Mouse (Mus musculus) midbrain, embryonic 13.5 days (tissue): ENCODE measurements around the gene Pld6. TPM values are rescaled to one million over a fixed set of nuclear protein-coding genes. Genes with fewer than 3 reads are reported as not detected.

Experiments
- ATAC-seq: fragments of 200-750 bp; cut with Nextera tagmentation; 2 replicates; pipeline ENCODE4 v1.8.0; 2017; ENCODE audit warnings: mild to moderate bottlenecking, moderate TSS enrichment, moderate library complexity
- H3K27ac ChIP-seq: fragments of 300-500 bp; sonication (generic); 2 replicates; pipeline ENCODE4 v1.5.1; 2015; ENCODE audit warnings: inconsistent platforms, mild to moderate bottlenecking, moderate library complexity
- H3K27me3 ChIP-seq: fragments of 300-500 bp; sonication (generic); 2 replicates; pipeline ENCODE4 v1.6.1; 2015; ENCODE audit warnings: mild to moderate bottlenecking, inconsistent platforms
- H3K36me3 ChIP-seq: fragments of 300-500 bp; sonication (generic); 2 replicates; pipeline ENCODE4 v1.6.1; 2015; ENCODE audit warnings: mild to moderate bottlenecking, inconsistent platforms
- H3K4me1 ChIP-seq: fragments of 300-500 bp; sonication (generic); replicated peaks from 2 replicates; pipeline ENCODE4 v1.6.1; 2015; ENCODE audit warnings: inconsistent platforms
- H3K4me2 ChIP-seq: fragments of 300-500 bp; sonication (generic); replicated peaks from 2 replicates; pipeline ENCODE4 v1.6.1; 2015; ENCODE audit warnings: moderate library complexity, mild to moderate bottlenecking, inconsistent platforms
- H3K4me3 ChIP-seq: fragments of 300-500 bp; sonication (generic); replicated peaks from 2 replicates; pipeline ENCODE4 v1.5.1; 2015; ENCODE audit warnings: mild to moderate bottlenecking, inconsistent platforms
- H3K9ac ChIP-seq: fragments of 300-500 bp; sonication (generic); replicated peaks from 2 replicates; pipeline ENCODE4 v1.6.1; 2015; ENCODE audit warnings: mild to moderate bottlenecking, inconsistent platforms
- H3K9me3 ChIP-seq: fragments of 300-500 bp; sonication (generic); 2 replicates; pipeline ENCODE4 v1.6.1; 2016; ENCODE audit warnings: mild to moderate bottlenecking, inconsistent platforms
- WGBS: fragments of 180-500 bp; shearing (Covaris S2); methylation state at CpG from one replicate; pipeline ENCODE4 v1.1.7; 2015; 5-methylcytosine and 5-hydroxymethylcytosine counted together
- polyA plus RNA-seq: library from polyadenylated mRNA; unstranded; fragments of >200 nt; fragmentation: Nextera tagmentation; extraction: Ambion mirVana; gene quantifications from 2 replicates; pipeline ENCODE4 v1.2.1, GENCODE M21; 2015

Pld6 gene
- polyA plus RNA-seq, 1 experiment from 2014 or later, result 2.7 TPM

DNA sequence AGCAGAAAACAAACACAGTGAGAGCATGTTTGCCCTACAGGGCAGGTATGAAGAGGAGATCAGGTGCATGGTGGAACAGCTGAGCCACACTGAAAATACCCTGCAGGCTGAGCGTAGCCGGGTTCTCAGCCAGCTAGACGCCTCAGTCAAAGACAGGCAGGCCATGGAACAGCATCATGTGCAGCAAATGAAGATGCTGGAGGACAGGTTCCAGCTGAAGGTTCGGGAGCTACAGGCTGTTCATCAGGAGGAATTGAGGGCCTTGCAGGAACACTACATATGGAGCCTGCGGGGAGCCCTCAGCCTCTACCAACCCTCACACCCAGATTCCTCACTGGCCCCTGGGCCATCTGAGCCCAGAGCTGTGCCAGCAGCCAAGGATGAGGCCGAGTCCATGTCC, 26.6 kb downstream of the Pld6 start:
- no peak overlapping the region for H3K4me3 ChIP-seq
- ATAC-seq, result no peak
- no peak overlapping the region for H3K27ac ChIP-seq
- no peak overlapping the region for H3K4me2 ChIP-seq
- no peaks in the 10 kb centered on the region for H3K27me3 ChIP-seq
- H3K4me1 ChIP-seq, result no peaks in the 10 kb centered on the region
- H3K9ac ChIP-seq, result no peak overlapping the region
- WGBS, result 97% methylated on average over 6 of the region's 6 CpGs
- H3K9me3 ChIP-seq, result no peaks in the 10 kb centered on the region
- H3K36me3 ChIP-seq, result peaks cover 94% of the 10 kb centered on the region

DNA sequence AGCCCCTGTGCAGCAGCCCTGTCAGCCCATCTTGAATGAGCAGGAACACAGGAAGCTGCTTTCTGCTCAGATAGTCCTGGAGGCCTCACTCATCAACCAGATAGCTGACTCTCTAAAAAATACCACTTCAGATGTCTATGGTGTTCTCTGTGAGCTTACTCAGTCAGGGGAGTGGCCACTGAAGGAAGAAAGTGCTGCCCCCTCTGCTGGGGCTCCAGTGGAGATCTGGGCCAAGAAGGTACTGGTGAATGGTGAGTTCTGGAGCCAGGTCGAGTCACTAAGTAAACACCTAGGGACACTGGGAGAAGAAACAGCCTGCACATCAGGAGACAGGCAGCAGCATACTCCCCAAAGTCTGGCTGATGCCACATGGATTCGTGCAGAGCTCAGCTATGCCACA, 27.8 kb downstream of the Pld6 start:
- Histone ChIP-seq H3K4me1 (no peaks in the 10 kb centered on the region), H3K9ac (no peak overlapping the region), H3K4me3 (no peak overlapping the region), H3K9me3 (no peaks in the 10 kb centered on the region), H3K36me3 (peaks cover 94% of the 10 kb centered on the region), H3K27ac (no peak overlapping the region), H3K4me2 (no peak overlapping the region), H3K27me3 (no peaks in the 10 kb centered on the region)
- ATAC-seq, result no peak
- WGBS, result 89% methylated on average over 2 of the region's 2 CpGs

DNA sequence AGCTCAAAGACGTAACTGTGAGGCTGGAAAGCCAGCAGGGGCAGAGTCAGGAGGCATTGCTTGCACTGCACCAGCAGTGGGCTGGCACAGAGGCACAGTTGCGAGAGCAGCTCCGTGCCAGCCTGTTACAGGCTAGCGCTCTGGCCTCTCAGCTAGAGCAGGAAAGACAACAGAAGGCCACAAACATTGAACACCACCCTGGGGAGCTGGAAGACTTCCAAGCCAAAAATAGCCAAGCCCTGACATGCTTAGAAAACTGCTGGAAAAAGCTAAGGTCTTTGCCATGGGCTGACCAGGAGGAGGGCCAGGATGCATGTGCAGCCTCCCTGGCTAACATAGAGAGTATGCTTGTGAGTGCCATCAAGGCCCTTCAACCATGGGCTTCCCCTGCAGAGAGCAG, 28.3 kb downstream of the Pld6 start:
- no peaks in the 10 kb centered on the region for H3K4me1 ChIP-seq
- no peak overlapping the region for H3K4me3 ChIP-seq
- no peaks in the 10 kb centered on the region for H3K27me3 ChIP-seq
- no peak overlapping the region for H3K27ac ChIP-seq
- H3K9ac ChIP-seq, result no peak overlapping the region
- H3K36me3 ChIP-seq, result peaks cover 92% of the 10 kb centered on the region
- H3K9me3 ChIP-seq, result no peaks in the 10 kb centered on the region
- no peak overlapping the region for H3K4me2 ChIP-seq
- ATAC-seq, result no peak
- WGBS, result 78% methylated on average over 4 of the region's 4 CpGs

DNA sequence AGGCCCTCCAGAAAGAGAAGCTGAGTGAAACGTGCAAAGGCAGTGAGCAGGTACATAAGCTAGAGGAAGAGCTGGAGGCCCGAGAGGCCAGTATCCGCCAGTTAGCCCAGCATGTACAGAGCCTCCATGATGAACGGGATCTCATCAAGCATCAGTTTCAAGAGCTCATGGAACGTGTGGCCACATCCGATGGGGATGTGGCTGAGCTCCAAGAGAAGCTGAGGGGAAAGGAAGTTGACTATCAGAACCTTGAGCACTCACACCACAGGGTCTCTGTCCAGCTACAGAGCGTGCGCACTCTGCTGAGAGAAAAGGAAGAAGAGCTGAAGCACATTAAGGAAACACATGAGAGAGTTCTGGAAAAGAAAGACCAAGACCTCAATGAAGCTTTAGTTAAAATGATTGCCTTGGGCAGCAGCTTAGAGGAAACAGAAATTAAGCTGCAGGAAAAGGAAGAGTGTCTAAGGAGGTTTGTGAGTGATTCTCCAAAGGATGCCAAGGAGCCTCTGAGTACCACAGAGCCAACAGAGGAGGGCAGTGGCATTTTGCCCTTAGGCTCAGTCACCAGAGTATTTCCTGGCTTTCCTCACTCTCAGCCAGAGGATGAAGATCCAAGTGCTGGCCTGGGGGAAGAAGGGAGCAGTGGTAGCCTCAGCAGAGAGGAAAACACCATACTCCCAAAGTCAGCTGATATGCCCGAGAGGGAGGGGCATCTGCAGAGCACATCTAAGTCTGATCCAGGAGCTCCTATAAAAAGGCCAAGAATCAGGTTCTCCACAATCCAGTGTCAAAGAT, 29.1 kb downstream of the Pld6 start:
- no peaks in the 10 kb centered on the region for H3K27me3 ChIP-seq
- H3K4me2 ChIP-seq, result no peak overlapping the region
- no peak overlapping the region for H3K4me3 ChIP-seq
- WGBS, result 96% methylated on average over 9 of the region's 9 CpGs
- no peak overlapping the region for H3K9ac ChIP-seq
- no peaks in the 10 kb centered on the region for H3K9me3 ChIP-seq
- ATAC-seq, result no peak
- peaks cover 92% of the 10 kb centered on the region for H3K36me3 ChIP-seq
- H3K4me1 ChIP-seq, result no peaks in the 10 kb centered on the region
- no peak overlapping the region for H3K27ac ChIP-seq

DNA sequence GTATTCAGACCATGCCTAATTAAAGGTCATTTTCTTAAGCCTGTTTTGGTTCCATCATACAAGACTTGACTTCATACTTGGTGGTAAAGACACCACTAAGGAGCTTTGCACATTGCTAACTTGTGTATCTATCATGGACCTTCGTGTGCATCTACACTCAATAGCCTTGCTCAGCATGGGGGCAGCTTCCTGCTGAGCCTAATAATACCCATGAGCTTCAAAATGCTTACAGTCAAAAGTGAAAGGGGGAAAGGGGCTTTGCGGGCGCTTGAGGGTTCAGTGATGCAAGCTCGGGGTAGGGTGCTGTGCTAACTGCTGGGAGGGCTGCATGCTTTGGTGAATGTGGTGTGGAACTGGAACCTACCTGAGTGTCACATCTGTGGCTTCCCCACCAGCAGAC, 31.1 kb downstream of the Pld6 start:
- H3K27me3 ChIP-seq, result no peaks in the 10 kb centered on the region
- H3K9ac ChIP-seq, result no peak overlapping the region
- H3K27ac ChIP-seq, result no peak overlapping the region
- WGBS, result 68% methylated on average over 4 of the region's 4 CpGs
- H3K4me1 ChIP-seq, result no peaks in the 10 kb centered on the region
- no peaks in the 10 kb centered on the region for H3K9me3 ChIP-seq
- H3K36me3 ChIP-seq, result peaks cover 97% of the 10 kb centered on the region
- no peak overlapping the region for H3K4me2 ChIP-seq
- no peak overlapping the region for H3K4me3 ChIP-seq
- ATAC-seq, result no peak

DNA sequence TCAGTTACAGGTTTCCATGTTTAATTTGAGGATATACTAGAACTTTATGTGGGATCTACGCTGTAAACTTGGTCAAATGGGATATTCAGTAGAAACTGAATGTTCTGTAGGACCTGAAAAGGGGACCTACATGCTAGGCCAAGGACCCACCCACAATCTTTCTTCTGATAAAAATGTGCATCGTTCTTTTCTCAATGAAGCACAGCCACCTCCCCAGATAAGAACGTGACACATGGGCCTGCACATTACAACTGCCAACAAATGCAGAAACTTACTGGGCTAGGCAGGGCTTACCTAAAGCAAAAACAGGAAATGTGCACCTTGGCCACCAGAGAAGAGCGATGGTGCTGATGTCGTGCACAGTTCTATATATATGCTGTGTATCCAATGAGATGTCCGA, 32.9 kb downstream of the Pld6 start:
- Histone ChIP-seq H3K27ac (no peak overlapping the region), H3K36me3 (peaks cover 95% of the 10 kb centered on the region), H3K4me2 (no peak overlapping the region), H3K9me3 (no peaks in the 10 kb centered on the region), H3K4me3 (no peak overlapping the region), H3K9ac (no peak overlapping the region), H3K4me1 (no peaks in the 10 kb centered on the region), H3K27me3 (no peaks in the 10 kb centered on the region)
- ATAC-seq, result no peak
- 95% methylated on average over 6 of the region's 6 CpGs for WGBS

DNA sequence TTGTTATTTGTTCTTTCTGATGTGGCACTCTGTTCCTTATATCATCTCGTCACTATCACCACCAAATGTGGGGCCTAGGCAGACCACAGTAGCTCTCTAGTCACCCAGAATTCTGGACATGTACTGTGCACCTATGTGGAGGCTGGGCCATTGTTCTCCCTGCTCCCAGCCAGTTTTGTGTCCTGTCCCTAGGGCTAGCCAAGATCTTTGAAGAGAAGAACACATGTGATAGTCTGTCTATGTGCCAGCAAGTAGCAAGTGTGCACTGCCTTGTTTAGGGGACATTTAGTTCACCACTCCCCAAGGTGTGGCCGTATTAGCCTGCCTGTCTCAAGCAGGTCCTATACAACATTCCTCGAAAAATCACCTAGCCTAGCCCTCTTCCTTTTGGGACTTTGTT, 38.4 kb downstream of the Pld6 start:
- Histone ChIP-seq H3K4me3 (no peak overlapping the region), H3K9ac (no peak overlapping the region), H3K4me1 (no peaks in the 10 kb centered on the region), H3K36me3 (peaks cover 64% of the 10 kb centered on the region), H3K27ac (no peak overlapping the region), H3K27me3 (no peaks in the 10 kb centered on the region), H3K4me2 (no peak overlapping the region), H3K9me3 (no peaks in the 10 kb centered on the region)
- 93% methylated on average over 3 of the region's 3 CpGs for WGBS
- ATAC-seq, result no peak

DNA sequence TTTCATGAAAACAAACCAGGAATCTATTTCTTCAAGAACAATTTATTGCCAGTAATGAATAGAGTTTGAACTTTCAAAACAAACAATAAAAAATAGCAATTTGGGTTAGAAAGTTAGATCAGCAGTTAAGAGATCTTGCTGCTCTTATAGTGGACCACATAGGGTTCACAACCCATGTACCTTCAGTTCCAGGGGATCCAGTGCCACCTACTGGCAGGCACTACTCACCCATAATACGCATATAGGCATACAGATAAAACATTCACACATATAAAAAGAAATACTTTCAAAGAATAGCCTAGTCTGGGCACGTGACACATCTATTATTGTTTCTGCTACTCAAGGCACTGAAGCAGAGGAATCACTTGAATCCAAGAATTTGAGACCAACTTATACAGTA, 40.8 kb downstream of the Pld6 start:
- no peaks in the 10 kb centered on the region for H3K27me3 ChIP-seq
- no peak overlapping the region for H3K4me2 ChIP-seq
- WGBS, result 88% methylated on average over 2 of the region's 2 CpGs
- ATAC-seq, result no peak
- H3K4me3 ChIP-seq, result no peak overlapping the region
- H3K9ac ChIP-seq, result no peak overlapping the region
- no peaks in the 10 kb centered on the region for H3K4me1 ChIP-seq
- H3K9me3 ChIP-seq, result no peaks in the 10 kb centered on the region
- H3K36me3 ChIP-seq, result peaks cover 65% of the 10 kb centered on the region
- no peak overlapping the region for H3K27ac ChIP-seq

DNA sequence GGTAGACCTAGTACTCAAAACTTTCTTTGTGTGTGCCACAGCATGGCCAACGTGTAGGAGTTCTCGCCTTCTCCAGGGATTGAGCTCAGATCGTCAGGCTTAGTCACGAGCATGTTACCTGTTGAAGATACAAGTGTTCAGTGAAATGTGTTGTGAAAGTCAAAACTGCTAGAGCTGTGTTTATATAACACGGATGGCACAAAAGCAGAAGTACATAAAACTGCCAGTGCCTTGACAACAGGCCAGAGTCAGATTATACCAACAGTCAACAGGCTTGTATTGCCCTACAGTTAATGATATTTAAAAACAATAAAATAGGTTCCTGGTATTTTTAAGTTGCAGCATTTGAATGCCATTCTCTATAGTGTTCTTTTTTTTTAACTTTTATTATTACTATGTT, 41.6 kb downstream of the Pld6 start:
- Histone ChIP-seq H3K4me2 (no peak overlapping the region), H3K4me1 (no peaks in the 10 kb centered on the region), H3K27ac (no peak overlapping the region), H3K9me3 (no peaks in the 10 kb centered on the region), H3K4me3 (no peak overlapping the region), H3K9ac (no peak overlapping the region), H3K27me3 (no peaks in the 10 kb centered on the region), H3K36me3 (peaks cover 65% of the 10 kb centered on the region)
- ATAC-seq, result no peak
- WGBS, result 94% methylated on average over 5 of the region's 5 CpGs

DNA sequence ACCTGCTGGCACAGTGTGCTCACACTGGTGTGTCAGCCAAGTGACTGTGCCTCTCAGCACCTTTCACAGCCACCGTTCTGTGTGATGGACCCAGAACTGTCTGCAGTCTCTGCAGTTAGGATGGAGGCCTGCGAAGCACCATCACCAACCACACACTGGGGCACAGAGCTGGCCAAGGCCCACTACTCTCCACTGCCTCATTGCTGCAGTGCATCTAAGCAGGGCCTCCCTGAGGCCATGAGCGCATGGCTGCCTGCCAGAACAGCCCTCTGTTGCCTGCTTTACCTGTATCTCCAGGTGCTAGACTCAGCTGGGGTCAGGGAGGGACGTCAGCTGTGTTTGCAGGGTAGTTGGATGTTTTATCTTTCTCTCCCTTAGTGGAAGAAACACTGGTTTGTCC, 43.1 kb downstream of the Pld6 start:
- no peak for ATAC-seq
- no peaks in the 10 kb centered on the region for H3K4me1 ChIP-seq
- H3K4me3 ChIP-seq, result no peak overlapping the region
- no peak overlapping the region for H3K4me2 ChIP-seq
- WGBS, result 98% methylated on average over 4 of the region's 4 CpGs
- no peaks in the 10 kb centered on the region for H3K27me3 ChIP-seq
- H3K27ac ChIP-seq, result no peak overlapping the region
- H3K36me3 ChIP-seq, result peaks cover 67% of the 10 kb centered on the region
- H3K9me3 ChIP-seq, result no peaks in the 10 kb centered on the region
- no peak overlapping the region for H3K9ac ChIP-seq

DNA sequence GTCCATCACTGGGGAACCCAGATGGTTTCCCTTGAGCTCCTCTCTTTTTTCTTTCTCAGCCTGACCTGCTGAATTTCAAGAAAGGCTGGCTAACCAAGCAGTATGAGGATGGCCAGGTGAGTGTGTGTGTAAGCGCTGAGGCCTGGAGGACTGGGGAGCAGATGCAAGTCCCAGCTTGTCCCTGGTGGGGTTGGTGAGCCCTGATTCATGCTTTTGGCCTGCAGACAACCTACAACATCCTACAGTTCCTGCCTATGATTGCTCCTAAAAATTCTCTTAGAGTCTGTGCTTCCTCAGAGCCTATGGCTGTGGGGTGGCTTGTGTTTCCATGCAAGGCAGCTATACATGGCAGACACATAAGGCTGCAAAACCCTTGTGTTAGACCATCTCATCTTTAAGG, 43.7 kb downstream of the Pld6 start:
- Histone ChIP-seq H3K4me3 (no peak overlapping the region), H3K27ac (no peak overlapping the region)

DNA sequence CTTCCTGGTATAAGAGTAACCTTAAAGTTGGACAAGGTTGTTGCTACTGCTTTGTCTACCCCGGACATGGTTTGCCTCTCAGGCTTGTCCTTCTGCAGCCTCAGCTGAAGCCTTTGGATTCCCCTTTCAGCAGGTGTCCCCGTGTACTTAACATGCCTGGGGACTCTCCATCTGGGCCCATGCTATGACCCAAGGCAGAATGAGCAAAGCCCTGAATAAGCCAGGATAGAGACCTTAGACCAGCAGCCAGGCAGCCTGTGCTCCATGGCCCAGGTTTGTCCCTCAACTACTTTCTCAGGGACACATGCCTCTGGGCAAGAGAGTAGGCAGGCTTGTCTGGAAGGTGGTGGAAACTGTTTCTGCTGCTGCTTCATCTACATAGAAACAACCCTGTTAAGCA, 44.1 kb downstream of the Pld6 start:
- 91% methylated on average over 2 of the region's 2 CpGs for WGBS
- no peak overlapping the region for H3K4me2 ChIP-seq
- peaks cover 67% of the 10 kb centered on the region for H3K36me3 ChIP-seq
- no peak overlapping the region for H3K27ac ChIP-seq
- H3K4me3 ChIP-seq, result no peak overlapping the region
- no peaks in the 10 kb centered on the region for H3K27me3 ChIP-seq
- no peak overlapping the region for H3K9ac ChIP-seq
- no peak for ATAC-seq
- H3K9me3 ChIP-seq, result no peaks in the 10 kb centered on the region
- H3K4me1 ChIP-seq, result no peaks in the 10 kb centered on the region

More for the DNA sequence above, 43.7 kb downstream of the Pld6 start:
- H3K4me2 ChIP-seq, result no peak overlapping the region
- H3K9ac ChIP-seq, result no peak overlapping the region
- WGBS, result 100% methylated on average over 1 of the region's 1 CpGs
- peaks cover 67% of the 10 kb centered on the region for H3K36me3 ChIP-seq
- H3K4me1 ChIP-seq, result no peaks in the 10 kb centered on the region
- no peaks in the 10 kb centered on the region for H3K27me3 ChIP-seq
- H3K9me3 ChIP-seq, result no peaks in the 10 kb centered on the region
- ATAC-seq, result no peak

DNA sequence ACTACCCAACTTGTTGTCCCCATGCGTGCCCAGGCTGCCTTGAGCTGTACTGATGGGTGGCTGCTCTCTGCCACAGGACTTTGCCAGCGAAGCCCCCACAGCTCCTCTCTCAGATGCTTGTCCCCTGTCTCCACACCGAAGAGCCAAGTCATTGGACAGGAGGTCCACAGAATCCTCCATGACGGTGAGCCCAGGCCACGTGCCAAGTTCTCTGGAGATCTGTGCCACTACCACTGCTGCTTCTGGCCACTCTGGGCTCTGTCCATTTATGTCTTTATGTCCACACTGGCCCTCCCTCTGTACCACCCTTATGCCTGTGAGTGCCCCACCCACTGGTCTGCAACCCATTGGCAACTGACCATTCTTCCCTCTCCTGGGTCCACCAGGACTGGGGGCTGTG, 45.5 kb downstream of the Pld6 start:
- Histone ChIP-seq H3K27ac (no peak overlapping the region), H3K4me1 (no peaks in the 10 kb centered on the region), H3K4me2 (no peak overlapping the region), H3K4me3 (no peak overlapping the region), H3K27me3 (no peaks in the 10 kb centered on the region), H3K9ac (no peak overlapping the region), H3K9me3 (no peaks in the 10 kb centered on the region), H3K36me3 (peaks cover 80% of the 10 kb centered on the region)
- WGBS, result 96% methylated on average over 5 of the region's 5 CpGs
- ATAC-seq, result no peak
